Mouse (Mus musculus) embryonic facial prominence, embryonic 13.5 days (tissue): ENCODE data around the gene Crnn. TPM values are rescaled to one million over a fixed set of nuclear protein-coding genes. Genes with fewer than 3 reads are reported as not detected.

Experiments
- polyA plus RNA-seq: library from polyadenylated mRNA; unstranded; fragments of >200 nt; fragmentation: Nextera tagmentation; extraction: Ambion mirVana; gene quantifications from 2 replicates; pipeline ENCODE4 v1.2.1, GENCODE M21; 2015

Crnn gene
- polyA plus RNA-seq, 1 experiment from 2014 or later, result 0.65 TPM

Other genes with a start within 250 kb of the Crnn start
- 0.42 TPM in 1 of 2 replicates, not detected in the other for gene Lce3a, start 218.6 kb upstream of the Crnn start, polyA plus RNA-seq
- not detected in 2 replicates for gene Lce3b, start 211.8 kb upstream of the Crnn start, polyA plus RNA-seq
- not detected in 2 replicates for gene Lce3c, start 200.3 kb upstream of the Crnn start, polyA plus RNA-seq
- gene Lce3d, start 187.4 kb upstream of the Crnn start, polyA plus RNA-seq, result not detected in 2 replicates
- not detected in 2 replicates for gene Lce3e, start 177.7 kb upstream of the Crnn start, polyA plus RNA-seq
- gene Lce3f, start 152.6 kb upstream of the Crnn start, polyA plus RNA-seq, result not detected in 2 replicates
- gene Crct1, start 129.1 kb upstream of the Crnn start, polyA plus RNA-seq, result 0.65 and 0.91 TPM in 2 replicates
- not detected in 2 replicates for gene Lce1m, start 125.7 kb upstream of the Crnn start, polyA plus RNA-seq
- gene Gm4858, start 76.0 kb upstream of the Crnn start, polyA plus RNA-seq, result not detected in 2 replicates
- gene Flg2, start 52.5 kb downstream of the Crnn start, polyA plus RNA-seq, result not detected in 2 replicates
- not detected in 2 replicates for gene Flg, start 128.7 kb downstream of the Crnn start, polyA plus RNA-seq
- 0.10 and 0.14 TPM in 2 replicates for gene Hrnr, start 175.0 kb downstream of the Crnn start, polyA plus RNA-seq
- not detected in 2 replicates for gene Rptn, start 248.9 kb downstream of the Crnn start, polyA plus RNA-seq